Mouse (Mus musculus): ENCODE results near the gene Kcnn3. TPM values are rescaled to one million over a fixed set of nuclear protein-coding genes. Genes with fewer than 3 reads are reported as not detected.
A peak's percentile ranks its signal among the peaks of the same experiment; 100 is the strongest.

Gene Kcnn3
- polyA plus RNA-seq, 2 experiments, result 4.1 to 5.9 TPM

GRCm38 (mm10) chr3:89502551-89502950 lies 17.4 kb upstream of the Kcnn3 start:
- TF ChIP-seq POLR2A (IDR thresholded peaks at IDR 0.05; ENCODE audit: borderline replicate concordance, extremely low read depth, insufficient read depth, insufficient read length), result no peak
- Histone ChIP-seq H3K27ac (replicated peaks; ENCODE audit: low read depth, low read length) (no peak overlapping the region), H3K27me3 (ENCODE audit: control insufficient read depth, insufficient read depth, low read length) (no peaks in the 10 kb centered on the region), H3K36me3 (ENCODE audit: control insufficient read depth, insufficient read depth, low read length) (no peaks in the 10 kb centered on the region), H3K9ac (ENCODE audit: low read depth, low read length, severe bottlenecking) (no peak overlapping the region), H3K9me3 (ENCODE audit: control insufficient read depth, low read length) (no peaks in the 10 kb centered on the region), H3K4me2 (replicated peaks; ENCODE audit: low read depth, low read length, severe bottlenecking) (no peak overlapping the region), H3K4me1 (ENCODE audit: control insufficient read depth, insufficient read depth, low read length) (no peaks in the 10 kb centered on the region; the same call in 1 of the 2 replicates), H3K4me3 (replicated peaks; ENCODE audit: low read length) (no peak overlapping the region)
- ATAC-seq (ENCODE audit: low FRiP score, low read depth), result no peak
- WGBS, result 77% methylated on average over 7 of the region's 7 CpGs
- DNase-seq (ENCODE audit: low spot score), result no peak

- H3K36me3 ChIP-seq (ENCODE audit: control insufficient read depth, insufficient read depth, low read length), result no peaks in the 10 kb centered on the region
- DNase-seq (ENCODE audit: low spot score), result no peak
- no peaks in the 10 kb centered on the region for H3K27me3 ChIP-seq (ENCODE audit: control insufficient read depth, insufficient read depth, low read length)
- H3K9ac ChIP-seq (ENCODE audit: low read depth, low read length, severe bottlenecking), result no peak overlapping the region
- 16% methylated on average over 9 of the region's 9 CpGs for WGBS
- H3K27ac ChIP-seq (replicated peaks; ENCODE audit: low read depth, low read length), result no peak overlapping the region
- H3K9me3 ChIP-seq (ENCODE audit: control insufficient read depth, low read length), result no peaks in the 10 kb centered on the region
- no peak for TF ChIP-seq POLR2A (IDR thresholded peaks at IDR 0.05; ENCODE audit: borderline replicate concordance, extremely low read depth, insufficient read depth, insufficient read length)
- no peak for ATAC-seq (ENCODE audit: low FRiP score, low read depth)
- no peak overlapping the region for H3K4me3 ChIP-seq (replicated peaks; ENCODE audit: low read length)
- H3K4me2 ChIP-seq (replicated peaks; ENCODE audit: low read depth, low read length, severe bottlenecking), result peak overlapping the region; percentile 19; the same call in 1 of the 2 replicates
- peaks cover 8% of the 10 kb centered on the region for H3K4me1 ChIP-seq (ENCODE audit: control insufficient read depth, insufficient read depth, low read length)
Measured at GRCm38 (mm10) chr3:89508041-89508440, 11.9 kb upstream of the Kcnn3 start.

DNA sequence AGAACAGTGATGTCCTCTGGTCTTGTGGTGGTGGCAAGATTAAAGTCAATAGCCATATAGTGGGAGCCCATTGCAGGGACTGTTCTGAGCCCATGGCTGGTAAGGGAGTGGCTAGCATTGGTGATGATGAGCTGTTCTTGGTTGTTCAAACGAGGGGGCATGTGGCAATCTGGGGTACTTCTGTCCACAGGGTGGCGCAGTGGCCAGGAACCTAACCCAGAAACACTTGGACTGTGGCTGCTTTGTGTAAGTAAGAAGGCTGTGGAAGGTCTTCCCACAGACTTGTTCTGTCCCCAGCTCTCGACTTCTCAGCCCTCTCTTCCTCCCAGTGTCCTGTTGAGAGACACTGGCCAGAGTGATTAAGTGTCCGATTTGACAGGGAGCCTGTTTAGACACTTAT lies 9.0 kb upstream of the Kcnn3 start:
- ATAC-seq (ENCODE audit: low FRiP score, low read depth) (no peak), DNase-seq (ENCODE audit: low spot score) (peak; percentile 46)
- Histone ChIP-seq H3K27me3 (ENCODE audit: control insufficient read depth, insufficient read depth, low read length) (no peaks in the 10 kb centered on the region), H3K36me3 (ENCODE audit: control insufficient read depth, insufficient read depth, low read length) (no peaks in the 10 kb centered on the region), H3K9ac (ENCODE audit: low read depth, low read length, severe bottlenecking) (0 out of 2 replicates have a peak overlapping the region, but pooled peaks have one; percentile 3), H3K4me3 (replicated peaks; ENCODE audit: low read length) (no peak overlapping the region), H3K9me3 (ENCODE audit: control insufficient read depth, low read length) (no peaks in the 10 kb centered on the region), H3K27ac (replicated peaks; ENCODE audit: low read depth, low read length) (no peak overlapping the region), H3K4me2 (replicated peaks; ENCODE audit: low read depth, low read length, severe bottlenecking) (peak overlapping the region; percentile 29; the same call in 1 of the 2 replicates), H3K4me1 (ENCODE audit: control insufficient read depth, insufficient read depth, low read length) (peaks cover 8% of the 10 kb centered on the region)
- WGBS, result 32% methylated on average over 4 of the region's 4 CpGs
- no peak for TF ChIP-seq POLR2A (IDR thresholded peaks at IDR 0.05; ENCODE audit: borderline replicate concordance, extremely low read depth, insufficient read depth, insufficient read length)

- no peak for TF ChIP-seq POLR2A (IDR thresholded peaks at IDR 0.05; ENCODE audit: borderline replicate concordance, extremely low read depth, insufficient read depth, insufficient read length)
- 0 out of 2 replicates have a peak overlapping the region, but pooled peaks have one; percentile 3 for H3K9ac ChIP-seq (ENCODE audit: low read depth, low read length, severe bottlenecking)
- H3K4me1 ChIP-seq (ENCODE audit: control insufficient read depth, insufficient read depth, low read length), result peaks cover 8% of the 10 kb centered on the region
- ATAC-seq (ENCODE audit: low FRiP score, low read depth), result no peak
- DNase-seq (ENCODE audit: low spot score), result no peak
- H3K9me3 ChIP-seq (ENCODE audit: control insufficient read depth, low read length), result 0 out of 2 replicates have a peak, but pooled peaks cover under 1% of the 10 kb centered on the region
- WGBS, result 32% methylated on average over 15 of the region's 15 CpGs
- peak overlapping the region; percentile 29; the same call in 1 of the 2 replicates for H3K4me2 ChIP-seq (replicated peaks; ENCODE audit: low read depth, low read length, severe bottlenecking)
- no peak overlapping the region for H3K27ac ChIP-seq (replicated peaks; ENCODE audit: low read depth, low read length)
- H3K27me3 ChIP-seq (ENCODE audit: control insufficient read depth, insufficient read depth, low read length), result no peaks in the 10 kb centered on the region
- no peak overlapping the region for H3K4me3 ChIP-seq (replicated peaks; ENCODE audit: low read length)
- H3K36me3 ChIP-seq (ENCODE audit: control insufficient read depth, insufficient read depth, low read length), result no peaks in the 10 kb centered on the region
Measured at GRCm38 (mm10) chr3:89511400-89511799, 8.6 kb upstream of the Kcnn3 start.

DNA sequence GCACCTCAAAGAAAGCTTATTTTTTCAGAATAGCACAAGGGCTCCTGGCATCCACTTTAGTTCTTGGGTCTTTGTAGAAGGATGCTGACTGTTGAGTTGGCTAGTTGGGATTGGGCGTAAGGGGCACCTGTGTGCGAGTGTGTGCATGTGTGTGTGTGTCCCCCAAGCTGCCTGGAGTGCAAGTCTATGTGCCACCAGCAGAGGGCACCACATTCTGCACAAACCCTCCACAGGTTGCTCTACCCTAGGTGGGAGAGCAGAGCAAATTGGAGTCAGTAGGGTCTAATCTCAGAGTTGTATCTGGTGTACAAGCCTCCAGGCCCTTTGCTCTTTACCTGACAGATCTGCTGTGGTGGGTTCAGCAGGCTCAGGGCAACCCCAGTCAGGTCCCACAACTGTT lies 7.7 kb upstream of the Kcnn3 start:
- WGBS, result 100% methylated on average over 2 of the region's 2 CpGs
- no peaks in the 10 kb centered on the region for H3K36me3 ChIP-seq (ENCODE audit: control insufficient read depth, insufficient read depth, low read length)
- no peak overlapping the region for H3K4me3 ChIP-seq (replicated peaks; ENCODE audit: low read length)
- 0 out of 2 replicates have a peak, but pooled peaks cover 5% of the 10 kb centered on the region for H3K9me3 ChIP-seq (ENCODE audit: control insufficient read depth, low read length)
- no peak overlapping the region for H3K9ac ChIP-seq (ENCODE audit: low read depth, low read length, severe bottlenecking)
- H3K4me1 ChIP-seq (ENCODE audit: control insufficient read depth, insufficient read depth, low read length), result peaks cover 8% of the 10 kb centered on the region
- H3K4me2 ChIP-seq (replicated peaks; ENCODE audit: low read depth, low read length, severe bottlenecking), result no peak overlapping the region
- ATAC-seq (ENCODE audit: low FRiP score, low read depth), result no peak
- H3K27ac ChIP-seq (replicated peaks; ENCODE audit: low read depth, low read length), result no peak overlapping the region
- no peak for DNase-seq (ENCODE audit: low spot score)
- H3K27me3 ChIP-seq (ENCODE audit: control insufficient read depth, insufficient read depth, low read length), result no peaks in the 10 kb centered on the region
- no peak for TF ChIP-seq POLR2A (IDR thresholded peaks at IDR 0.05; ENCODE audit: borderline replicate concordance, extremely low read depth, insufficient read depth, insufficient read length)

Data from limb, embryonic 14.5 days (tissue).